Mouse (Mus musculus): ENCODE data around the gene Pcsk5.

The Pcsk5 gene

DNA sequence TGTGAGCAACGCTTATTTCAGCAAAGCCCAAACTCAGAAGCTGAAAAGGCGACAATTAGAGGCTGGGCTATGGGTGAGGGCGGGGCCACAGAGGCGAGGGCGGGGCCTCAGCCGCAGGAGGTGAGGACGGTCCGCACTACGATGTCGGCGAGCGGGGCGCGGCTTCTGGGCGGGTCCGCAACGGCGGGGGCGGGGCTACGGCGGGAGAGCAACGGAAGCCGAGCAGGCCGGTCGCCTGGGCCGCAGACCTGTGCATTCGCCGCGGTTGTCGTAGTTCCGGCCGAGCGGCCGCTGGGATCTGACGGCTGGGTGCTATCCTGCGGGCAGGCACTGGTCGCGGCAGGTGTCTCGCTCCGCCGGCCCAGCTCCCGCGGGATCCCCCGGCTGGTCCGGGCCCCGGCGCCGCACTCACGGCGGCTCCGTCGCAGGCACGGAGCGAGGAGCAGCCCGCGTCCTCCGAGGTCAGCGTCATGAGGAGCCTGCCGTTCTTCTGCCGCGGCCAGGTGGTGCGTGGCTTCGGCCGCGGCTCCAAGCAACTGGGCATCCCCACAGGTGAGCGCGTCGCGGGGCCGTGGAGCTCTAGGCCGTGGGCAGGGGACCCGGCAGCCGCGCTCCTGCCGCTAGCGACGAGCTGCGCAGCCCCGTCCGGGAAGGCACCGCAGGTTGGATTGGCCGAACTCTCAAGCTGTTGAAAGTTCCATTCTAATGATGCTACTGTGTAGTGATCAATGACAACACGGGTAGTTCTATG, 443.4 kb downstream of the Pcsk5 start, which contains the start of gene Rfk:
Rfk (plus strand) TSS at position 203 of the 751 bp plus-strand sequence.
- peak; percentile 85 for DNase-seq (ENCODE audit: low spot score)

DNA sequence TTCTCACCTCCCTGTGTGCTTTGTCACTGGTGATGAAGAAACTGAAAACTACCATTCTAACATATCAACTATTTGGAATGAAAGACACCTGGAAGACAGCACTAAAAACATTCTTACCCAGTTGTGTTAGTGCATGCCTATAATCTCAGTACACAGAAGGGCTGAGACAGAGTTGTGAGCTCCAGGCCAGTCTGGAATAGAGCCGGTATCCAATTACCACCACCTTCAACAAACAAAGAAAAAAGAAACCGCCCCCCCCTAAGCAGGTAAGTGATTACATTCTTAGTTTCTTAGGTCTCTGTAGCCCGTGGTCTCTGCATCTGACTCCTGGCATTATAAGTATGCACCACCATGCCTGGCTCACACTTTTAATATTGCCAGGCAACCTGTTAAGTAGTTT, 444.6 kb downstream of the Pcsk5 start:
- DNase-seq (ENCODE audit: low spot score) = no peak

DNA sequence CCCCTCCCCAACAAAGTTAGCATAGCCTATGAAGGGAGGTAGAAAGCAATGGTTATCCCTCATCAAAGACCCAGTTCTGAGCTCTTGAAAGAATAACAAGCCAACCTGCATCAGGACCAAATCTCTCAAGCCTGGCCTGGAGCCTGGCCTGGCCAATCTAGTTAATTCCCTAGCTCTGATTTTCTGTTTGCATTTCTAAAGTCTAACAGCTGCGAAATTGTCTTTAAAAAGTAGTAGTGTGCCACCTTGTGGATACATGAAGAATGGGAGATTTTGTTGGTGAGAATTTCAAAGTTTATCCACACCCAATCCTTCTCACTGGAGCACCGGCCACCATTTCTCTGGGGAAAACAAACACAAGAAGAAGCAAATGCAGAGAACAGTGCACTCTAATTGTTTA, 449.0 kb downstream of the Pcsk5 start:
- peak; percentile 30 for DNase-seq (ENCODE audit: low spot score)

DNA sequence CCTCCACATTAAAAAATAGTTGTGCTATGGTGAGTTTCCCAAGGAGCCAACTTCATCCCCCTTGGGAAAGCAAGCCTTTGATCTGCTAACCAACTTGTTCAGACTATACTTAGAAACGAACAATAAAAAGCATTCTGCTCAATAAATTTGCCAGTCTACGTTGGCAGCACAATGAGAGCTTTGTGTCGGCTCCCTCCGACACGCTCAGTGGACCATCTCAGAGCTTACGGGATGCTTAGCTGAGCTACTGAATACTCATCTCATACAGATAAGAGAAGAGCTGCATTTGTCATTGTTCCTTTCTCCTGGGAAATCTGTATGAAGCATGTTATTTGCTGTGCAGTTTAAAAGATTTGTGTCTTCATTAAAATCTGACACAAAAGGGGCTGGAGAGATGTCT, 451.0 kb downstream of the Pcsk5 start:
- DNase-seq (ENCODE audit: low spot score) = no peak

DNA sequence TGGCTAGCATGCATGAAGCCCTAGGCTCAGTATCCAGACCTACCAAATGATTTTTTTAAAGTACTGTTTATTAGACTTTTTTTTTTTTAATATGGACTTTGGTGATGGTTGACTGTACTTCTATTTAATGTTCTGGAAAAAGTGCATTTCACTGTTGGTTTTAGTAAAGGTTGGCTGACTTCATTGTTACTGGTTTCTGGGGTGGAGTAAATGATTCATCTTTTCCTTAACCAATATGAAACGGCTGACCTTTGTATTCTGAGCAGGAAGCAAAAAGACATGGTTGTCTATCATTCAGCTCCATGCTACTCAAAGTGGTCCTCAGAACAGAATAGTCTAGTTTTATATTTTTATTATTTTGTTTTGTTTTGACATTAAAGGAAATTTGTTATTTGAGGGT, 452.0 kb downstream of the Pcsk5 start:
- no peak for DNase-seq (ENCODE audit: low spot score)

DNA sequence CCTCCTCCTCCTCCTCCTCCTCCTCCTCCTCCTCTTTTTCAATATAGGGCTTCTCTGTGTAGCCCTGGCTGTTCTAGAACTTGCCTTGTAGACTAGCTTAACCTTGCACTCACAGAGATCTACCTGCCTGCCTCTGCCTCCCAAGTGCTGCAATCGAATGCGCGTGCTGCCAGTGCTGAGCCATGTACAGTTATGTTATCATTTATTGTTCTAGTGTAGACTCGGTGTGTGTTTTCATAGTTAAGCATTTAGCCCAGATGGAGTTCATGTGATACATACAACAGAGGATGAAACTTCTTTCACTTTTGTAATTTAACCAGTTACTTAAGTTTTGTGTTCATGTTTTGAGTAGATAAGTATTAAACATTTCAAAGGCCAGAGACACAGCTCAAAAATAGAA, 452.4 kb downstream of the Pcsk5 start:
- no peak for DNase-seq (ENCODE audit: low spot score)

DNA sequence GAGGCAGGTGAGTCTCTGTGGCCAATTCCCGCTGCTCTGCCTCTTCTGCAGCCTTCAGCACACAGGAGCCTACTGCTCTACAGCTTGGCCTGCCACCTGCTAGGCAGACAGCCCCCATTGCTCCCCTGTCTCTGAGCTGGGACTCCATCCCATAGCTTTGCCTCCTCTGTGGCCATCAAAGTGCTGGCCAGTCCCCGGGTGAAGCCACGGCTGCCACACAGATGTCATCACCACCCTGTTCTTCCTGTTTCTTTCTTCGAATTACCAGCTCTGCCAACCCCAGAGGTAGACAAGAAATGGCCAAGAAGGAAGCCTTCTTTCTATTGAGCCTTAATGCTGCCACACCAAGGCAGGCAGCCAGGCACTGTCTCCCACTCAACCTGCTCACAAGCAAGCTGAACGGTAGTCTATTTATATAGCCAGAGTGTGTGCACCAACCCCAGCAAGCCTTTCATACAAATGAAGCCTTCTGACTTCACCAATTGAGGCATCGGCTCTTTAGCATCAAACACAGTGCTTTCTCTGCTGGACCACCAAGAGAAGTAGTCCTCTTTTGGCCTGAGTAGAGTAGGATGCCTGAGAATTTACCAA, 454.5 kb downstream of the Pcsk5 start:
- no peak for DNase-seq (ENCODE audit: low spot score)

Data from MN1 (cell line).